Mouse (Mus musculus): ENCODE measurements around the gene Ifnz. TPM values are rescaled to one million over a fixed set of nuclear protein-coding genes. Genes with fewer than 3 reads are reported as not detected.
"Not testable (repeated sequence)": the region's sequence is repeated elsewhere in the genome, so short reads cannot be mapped to it uniquely, and the experiment has no call there.

Ifnz gene
- polyA plus RNA-seq, 1 experiment: not detected

DNA sequence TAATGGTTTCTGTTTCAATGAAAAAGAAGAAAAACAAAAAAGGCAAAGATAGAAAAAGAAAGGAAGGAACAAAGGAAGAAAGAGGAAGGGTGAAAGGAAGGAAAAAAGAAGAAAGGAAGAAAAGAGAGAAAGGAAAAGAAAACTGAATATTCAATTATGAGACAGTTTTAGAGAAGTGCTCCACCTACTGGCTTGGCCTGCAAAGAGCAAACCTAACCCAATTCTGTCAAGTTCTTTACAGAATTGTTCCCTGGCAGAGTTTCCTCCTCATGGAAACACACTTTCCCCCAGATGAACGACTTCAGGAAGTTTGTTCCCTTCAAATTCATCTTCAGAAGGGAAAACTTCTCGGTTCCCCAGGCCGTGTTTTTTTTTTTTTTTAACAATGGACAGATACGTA lies 41.1 kb downstream of the Ifnz start:
- peak; percentile 21 for DNase-seq (ENCODE audit: low read depth)
- TF ChIP-seq CTCF (IDR thresholded peaks at IDR 0.05; ENCODE audit: borderline replicate concordance, extremely low read depth, insufficient read depth, insufficient read length) (peak; percentile 47; the same call in 1 of the 2 replicates), POLR2A (IDR thresholded peaks at IDR 0.05; ENCODE audit: borderline replicate concordance, extremely low read depth, insufficient read depth, insufficient read length, poor library complexity, severe bottlenecking) (no peak)

DNA sequence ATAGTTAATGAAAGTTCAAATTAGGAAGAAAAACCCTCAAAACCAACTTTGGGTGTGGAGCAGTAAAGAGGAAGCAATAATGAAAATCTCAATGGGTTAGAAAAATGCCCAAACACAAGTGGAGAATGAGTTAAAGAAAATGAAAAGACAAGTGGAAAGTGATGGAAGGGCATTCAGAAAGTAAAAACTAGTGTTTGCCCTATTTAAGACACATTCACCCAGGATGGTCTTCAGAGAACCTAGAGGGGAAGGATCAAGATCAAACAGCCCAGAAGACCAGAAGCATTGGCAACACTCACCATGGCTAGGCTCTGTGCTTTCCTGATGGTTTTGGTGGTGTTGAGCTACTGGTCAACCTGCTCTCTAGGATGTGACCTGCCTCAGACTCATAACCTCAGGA lies 45.2 kb downstream of the Ifnz start, which contains the start of gene Ifna6:
TSS of gene Ifna6 (plus strand) at position 301 of the 400 bp plus-strand sequence.
- DNase-seq (ENCODE audit: low read depth): not testable (repeated sequence)

DNA sequence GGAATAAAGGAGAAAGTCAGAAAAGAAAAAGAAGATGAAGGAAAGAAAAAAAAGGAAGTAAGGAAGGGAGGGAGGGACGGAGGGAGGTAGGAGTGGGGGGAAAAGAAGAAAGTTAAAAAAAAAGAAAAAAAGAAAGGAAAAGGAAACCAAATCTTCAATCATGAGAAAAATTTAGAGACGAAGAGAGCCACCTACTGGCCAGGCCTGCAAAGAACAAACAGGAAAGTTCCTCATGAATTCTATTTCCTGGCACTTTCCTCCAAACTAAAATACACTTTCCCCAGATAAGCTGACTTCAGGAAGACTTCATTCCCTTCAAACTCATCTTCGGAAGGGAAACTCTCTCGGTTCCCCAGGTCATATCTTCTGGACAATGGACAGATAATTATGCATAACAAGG lies 48.6 kb downstream of the Ifnz start:
- peak; percentile 41; the same call in 1 of the 2 replicates for TF ChIP-seq CTCF (IDR thresholded peaks at IDR 0.05; ENCODE audit: borderline replicate concordance, extremely low read depth, insufficient read depth, insufficient read length)
- TF ChIP-seq POLR2A (IDR thresholded peaks at IDR 0.05; ENCODE audit: borderline replicate concordance, extremely low read depth, insufficient read depth, insufficient read length, poor library complexity, severe bottlenecking): no peak
- DNase-seq (ENCODE audit: low read depth): peak; percentile 38

Other genes starting within 250 kb of the Ifnz start
- not detected in 2 replicates for gene Ifna15, start 223.9 kb upstream of the Ifnz start, polyA plus RNA-seq (2012; rRNA removed)
- not detected in 2 replicates for gene Ifna14, start 210.3 kb upstream of the Ifnz start, polyA plus RNA-seq (2012; rRNA removed)
- gene Ifna9, start 189.7 kb upstream of the Ifnz start, polyA plus RNA-seq (2012; rRNA removed): not detected in 2 replicates
- gene Ifna12, start 178.8 kb upstream of the Ifnz start, polyA plus RNA-seq (2012; rRNA removed): not detected in 2 replicates
- gene C87499, start 147.7 kb upstream of the Ifnz start, polyA plus RNA-seq (2012; rRNA removed): not detected in 2 replicates
- gene Ifna13, start 137.7 kb upstream of the Ifnz start, polyA plus RNA-seq (2012; rRNA removed): not detected in 2 replicates
- gene Ifna16, start 105.2 kb upstream of the Ifnz start, polyA plus RNA-seq (2012; rRNA removed): not detected in 2 replicates
- not detected in 2 replicates for gene Ifna2, start 98.2 kb upstream of the Ifnz start, polyA plus RNA-seq (2012; rRNA removed)
- gene Ifnab, start 90.8 kb upstream of the Ifnz start, polyA plus RNA-seq (2012; rRNA removed): not detected in 2 replicates
- gene Gm26566, start 60.3 kb upstream of the Ifnz start, polyA plus RNA-seq (2012; rRNA removed): 1.2 and 2.4 TPM in 2 replicates
- gene Klhl9, start 59.7 kb upstream of the Ifnz start, polyA plus RNA-seq (2012; rRNA removed): 45.5 and 69.0 TPM in 2 replicates
- not detected in 2 replicates for gene Gm13271, start 27.3 kb upstream of the Ifnz start, polyA plus RNA-seq (2012; rRNA removed)
- not detected in 2 replicates for gene Gm13283, start 22.0 kb upstream of the Ifnz start, polyA plus RNA-seq (2012; rRNA removed)
- gene Gm13290, start 8.3 kb upstream of the Ifnz start, polyA plus RNA-seq (2012; rRNA removed): not detected in 2 replicates
- gene Gm13289, start 5.2 kb upstream of the Ifnz start, polyA plus RNA-seq (2012; rRNA removed): not detected in 2 replicates
- gene Gm13272, start 2.3 kb upstream of the Ifnz start, polyA plus RNA-seq (2012; rRNA removed): 0.11 TPM in 1 of 2 replicates, not detected in the other
- gene Gm13276, start 3.6 kb downstream of the Ifnz start, polyA plus RNA-seq (2012; rRNA removed): not detected in 2 replicates
- not detected in 2 replicates for gene Gm13277, start 6.5 kb downstream of the Ifnz start, polyA plus RNA-seq (2012; rRNA removed)
- not detected in 2 replicates for gene Gm13278, start 9.4 kb downstream of the Ifnz start, polyA plus RNA-seq (2012; rRNA removed)
- not detected in 2 replicates for gene Gm13275, start 12.4 kb downstream of the Ifnz start, polyA plus RNA-seq (2012; rRNA removed)
- gene Gm13279, start 15.3 kb downstream of the Ifnz start, polyA plus RNA-seq (2012; rRNA removed): not detected in 2 replicates
- not detected in 2 replicates for gene Gm13285, start 17.5 kb downstream of the Ifnz start, polyA plus RNA-seq (2012; rRNA removed)
- not detected in 2 replicates for gene Gm13287, start 21.1 kb downstream of the Ifnz start, polyA plus RNA-seq (2012; rRNA removed)
- not detected in 2 replicates for gene Gm13288, start 23.4 kb downstream of the Ifnz start, polyA plus RNA-seq (2012; rRNA removed)
- gene Ifna7, start 34.1 kb downstream of the Ifnz start, polyA plus RNA-seq (2012; rRNA removed): 0.15 TPM in 1 of 2 replicates, not detected in the other
- gene Ifna11, start 37.8 kb downstream of the Ifnz start, polyA plus RNA-seq (2012; rRNA removed): not detected in 2 replicates
- not detected in 2 replicates for gene Ifna6, start 45.3 kb downstream of the Ifnz start, polyA plus RNA-seq (2012; rRNA removed)
- not detected in 2 replicates for gene Ifna5, start 53.4 kb downstream of the Ifnz start, polyA plus RNA-seq (2012; rRNA removed)
- gene Ifna4, start 59.7 kb downstream of the Ifnz start, polyA plus RNA-seq (2012; rRNA removed): not detected in 2 replicates
- gene Ifna1, start 68.0 kb downstream of the Ifnz start, polyA plus RNA-seq (2012; rRNA removed): not detected in 2 replicates
- gene Ifne, start 98.1 kb downstream of the Ifnz start, polyA plus RNA-seq (2012; rRNA removed): not detected in 2 replicates